In the genomic region with DNA sequence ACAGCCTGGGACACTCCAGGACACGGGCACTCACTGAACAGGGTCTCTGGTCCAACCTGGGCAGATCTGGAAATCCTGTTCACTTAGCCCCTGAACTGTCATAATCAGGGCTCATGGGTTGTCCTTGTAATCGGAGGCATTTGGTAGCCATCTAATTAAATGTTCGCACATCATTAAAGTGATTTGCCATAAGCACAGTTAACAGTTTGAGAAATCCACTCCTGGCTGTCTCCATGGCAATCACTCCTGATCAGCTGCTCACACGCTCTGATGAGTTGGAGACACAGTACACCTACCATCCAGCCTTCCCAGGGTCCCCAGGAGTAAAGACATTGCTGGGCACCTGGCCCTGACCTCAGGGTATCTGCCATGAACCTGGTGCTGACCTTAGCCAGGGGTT, we compare ENCODE assay signal across 24 mouse cellular contexts.
"Had no signal": no experiment of that assay in that cellular context is flagged by ENCODE, and none has a peak within 500 bp of the region (broad histone marks: within the 10 kb centered on the region; RNA-seq: fewer than 3 reads in every experiment).

No protein-coding gene starts in this region.

- H3K4me2 ChIP-seq: heart, embryonic 11.5 days; heart, embryonic 13.5 days; heart, embryonic 15.5 days; hindbrain, embryonic 14.5 days; limb, embryonic 13.5 days; limb, embryonic 15.5 days; liver, embryonic 12.5 days had no signal

- H3K9me3 ChIP-seq: heart, embryonic 13.5 days; heart, embryonic 15.5 days; limb, embryonic 13.5 days; limb, embryonic 15.5 days; liver, embryonic 12.5 days had no signal

- H3K27ac ChIP-seq: gastrocnemius, adult 2 months; heart, adult 2 months; heart, embryonic 13.5 days; heart, embryonic 15.5 days; hindbrain, embryonic 14.5 days; layer of hippocampus, adult 2 months; limb, embryonic 13.5 days; limb, embryonic 15.5 days; liver, embryonic 12.5 days; liver, embryonic 14.5 days had no signal

- H3K4me1 ChIP-seq: heart, embryonic 13.5 days; heart, embryonic 15.5 days; liver, embryonic 12.5 days had no signal

- DNase-seq: gastrocnemius, adult 2 months; gastrocnemius, postnatal 10 days; gastrocnemius, postnatal 25 days; heart, adult 11 months; heart, adult 2 months; heart, postnatal 14 days; heart, postnatal 36 days; kidney, adult 18-20 months; kidney, adult 8-10 months; kidney, postnatal 10 days; kidney, postnatal 25 days; kidney, postnatal 4 days; left cerebral cortex, postnatal 4 days had no signal

- H3K9ac ChIP-seq: heart, embryonic 13.5 days; heart, embryonic 15.5 days; hindbrain, embryonic 14.5 days; limb, embryonic 13.5 days; limb, embryonic 15.5 days; liver, embryonic 12.5 days; liver, embryonic 14.5 days had no signal

- H3K4me3 ChIP-seq: gastrocnemius, adult 2 months; heart, adult 2 months; heart, embryonic 13.5 days; heart, embryonic 15.5 days; layer of hippocampus, adult 2 months; limb, embryonic 13.5 days; limb, embryonic 15.5 days; liver, embryonic 12.5 days had no signal

- ATAC-seq: hindbrain, embryonic 16.5 days; intestine, embryonic 16.5 days; liver, embryonic 12.5 days had no signal

- H3K36me3 ChIP-seq: heart, embryonic 13.5 days; heart, embryonic 15.5 days; limb, embryonic 13.5 days; limb, embryonic 15.5 days; liver, embryonic 12.5 days had no signal
